Mouse (Mus musculus): ENCODE data around the gene Lrrc59.

The Lrrc59 gene

DNA sequence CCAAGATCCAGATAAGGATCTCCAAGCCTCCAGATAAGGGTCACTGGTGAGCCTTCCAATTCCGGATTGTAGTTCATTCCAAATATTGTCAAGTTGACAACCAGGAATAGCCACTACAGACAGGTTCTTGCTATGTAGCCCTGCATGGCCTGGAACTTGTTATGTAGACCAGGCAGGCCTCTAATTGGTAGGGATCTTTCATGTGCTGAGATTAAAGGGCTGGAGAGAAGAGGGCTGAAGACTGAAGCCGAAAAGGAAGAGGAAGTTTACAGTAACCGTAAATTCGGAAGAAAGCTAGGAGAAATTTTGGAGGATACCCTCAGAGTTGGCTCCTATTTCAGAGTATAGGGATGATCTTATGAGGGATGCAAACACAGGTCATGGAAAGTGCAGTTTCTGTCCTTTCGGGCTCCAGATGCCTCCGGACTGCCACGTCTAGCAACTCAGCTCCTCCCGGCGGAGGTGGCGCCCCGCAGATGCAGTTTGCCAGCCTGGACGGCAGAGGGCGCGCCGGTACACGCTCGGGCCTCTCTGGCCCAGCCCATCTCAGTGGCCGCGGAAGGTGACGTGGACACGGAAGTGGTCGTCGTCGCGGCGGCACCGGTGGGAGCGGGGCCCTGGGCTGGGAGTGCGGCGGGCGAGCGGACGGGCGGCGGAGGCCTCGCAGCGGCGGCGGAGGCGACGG, at the start of gene Lrrc59:
TSS of gene Lrrc59 (plus strand) at position 569 of the 685 bp plus-strand sequence.
- no peak for DNase-seq (ENCODE audit: extremely low read depth, low read depth, low spot score)

DNA sequence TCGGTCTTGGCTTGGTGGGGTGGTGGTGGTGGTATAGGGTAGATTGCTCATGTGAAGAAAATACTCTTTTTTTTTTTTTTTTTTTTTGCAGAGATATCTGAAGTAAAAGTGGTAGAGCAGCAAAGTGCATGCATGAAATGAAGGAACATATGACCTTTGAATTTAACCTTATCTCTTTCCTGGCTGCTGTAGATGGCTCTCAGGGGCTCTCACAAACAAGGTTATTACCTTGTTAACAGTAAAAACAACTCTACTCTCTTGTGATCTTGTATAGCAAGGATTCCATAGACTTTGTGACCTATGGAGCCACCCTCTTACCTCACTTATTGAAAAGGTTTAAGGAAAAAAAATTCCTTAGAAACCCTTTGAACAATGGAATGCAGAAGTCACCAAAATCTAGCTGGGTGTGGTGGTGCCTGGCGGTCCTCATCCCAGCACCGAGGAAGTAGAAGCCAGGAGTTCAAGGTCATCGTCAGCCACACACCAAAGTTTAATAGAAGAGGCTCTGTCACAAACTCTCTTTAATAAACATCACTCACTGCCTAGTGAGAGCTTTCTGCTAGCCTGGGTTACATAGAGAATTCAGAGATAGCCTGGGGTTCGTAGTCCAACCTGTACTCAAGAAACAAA, 49.3 kb upstream of the Lrrc59 start:
- no peak for DNase-seq (ENCODE audit: extremely low read depth, low read depth, low spot score)

DNA sequence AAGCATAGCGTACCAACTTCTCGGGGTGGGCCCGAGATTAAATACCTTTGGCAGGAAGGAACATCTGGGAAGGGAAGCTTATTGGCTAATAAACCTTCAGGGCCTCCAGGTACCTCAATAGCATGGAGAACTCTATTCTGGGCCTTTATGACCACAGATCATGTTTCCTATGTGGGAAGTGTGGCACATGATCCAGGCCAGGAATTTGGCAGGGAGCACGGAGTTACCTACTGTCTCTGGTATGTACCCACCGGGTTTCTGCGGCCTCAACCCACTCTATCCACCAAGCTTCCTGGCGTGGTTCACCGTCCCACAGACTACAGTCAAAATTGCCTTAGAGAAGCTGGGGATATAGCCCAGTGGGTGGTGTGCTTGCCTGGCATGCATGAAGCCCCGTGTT, 44.5 kb upstream of the Lrrc59 start:
- no peak for DNase-seq (ENCODE audit: extremely low read depth, low read depth, low spot score)

DNA sequence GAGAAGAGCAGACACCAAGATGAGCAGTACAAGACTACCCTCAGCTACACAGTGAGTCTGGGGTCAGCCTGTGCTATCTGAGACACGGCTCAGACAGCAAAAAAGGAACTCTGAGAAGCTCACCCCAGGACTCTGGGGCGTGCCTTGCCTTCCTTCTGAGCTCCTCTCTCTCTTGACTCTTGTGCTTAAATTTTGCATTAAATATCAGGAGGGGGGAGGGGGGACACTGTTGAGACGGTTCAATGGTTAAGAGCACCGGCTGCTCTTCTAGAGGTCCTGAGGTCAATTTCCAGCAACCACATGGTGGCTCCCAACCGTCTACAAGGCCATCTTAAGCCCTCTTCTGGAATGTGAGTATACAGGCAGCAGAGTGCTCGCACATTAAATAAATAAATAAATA, 42.1 kb upstream of the Lrrc59 start:
- DNase-seq (ENCODE audit: extremely low read depth, low read depth, low spot score): no peak

DNA sequence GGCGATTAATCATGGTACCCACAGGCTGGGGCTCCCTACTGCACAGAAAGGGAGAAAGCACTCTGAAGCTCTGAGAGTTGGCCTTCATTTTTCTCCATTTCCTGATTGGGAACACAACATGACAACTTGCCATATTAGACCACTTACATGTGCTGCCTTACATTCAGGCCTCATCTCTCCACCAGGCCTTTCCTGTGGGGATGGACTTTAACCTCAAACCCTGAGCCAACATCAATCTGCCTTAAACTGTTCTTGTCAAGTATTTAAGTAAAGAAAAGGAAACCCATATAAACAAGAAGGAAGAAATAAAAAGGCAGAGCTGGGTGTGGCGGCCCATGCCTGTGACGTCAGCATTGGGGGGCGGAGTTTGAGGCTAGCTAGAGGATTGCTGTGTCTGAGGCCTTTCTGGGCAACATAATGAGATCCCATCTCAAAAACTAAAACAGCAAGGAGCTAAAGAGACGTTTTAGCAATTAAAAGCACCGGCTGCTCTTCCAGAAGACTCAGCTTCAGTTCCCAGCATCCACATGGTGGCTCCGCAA, 33.2 kb upstream of the Lrrc59 start:
- no peak for DNase-seq (ENCODE audit: extremely low read depth, low read depth, low spot score)

DNA sequence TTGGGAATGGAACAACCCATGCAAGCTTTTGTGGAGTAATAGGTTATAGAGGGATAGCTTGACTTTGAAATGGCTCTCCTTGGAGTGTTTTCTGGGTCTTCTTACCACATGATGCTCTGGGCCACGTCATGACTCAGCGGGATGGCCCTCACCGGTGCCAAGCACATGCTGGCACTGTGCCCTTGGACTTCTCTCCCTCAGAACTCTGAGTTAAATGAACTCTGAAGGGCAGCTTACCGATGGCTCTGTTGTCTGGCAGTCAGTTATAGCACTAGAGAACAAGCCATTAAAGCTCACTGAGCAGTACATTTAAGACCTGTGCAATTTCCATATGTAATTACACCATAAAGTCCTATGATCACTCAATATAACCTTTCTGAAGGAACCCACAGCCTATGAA, 32.2 kb upstream of the Lrrc59 start:
- no peak for DNase-seq (ENCODE audit: extremely low read depth, low read depth, low spot score)

DNA sequence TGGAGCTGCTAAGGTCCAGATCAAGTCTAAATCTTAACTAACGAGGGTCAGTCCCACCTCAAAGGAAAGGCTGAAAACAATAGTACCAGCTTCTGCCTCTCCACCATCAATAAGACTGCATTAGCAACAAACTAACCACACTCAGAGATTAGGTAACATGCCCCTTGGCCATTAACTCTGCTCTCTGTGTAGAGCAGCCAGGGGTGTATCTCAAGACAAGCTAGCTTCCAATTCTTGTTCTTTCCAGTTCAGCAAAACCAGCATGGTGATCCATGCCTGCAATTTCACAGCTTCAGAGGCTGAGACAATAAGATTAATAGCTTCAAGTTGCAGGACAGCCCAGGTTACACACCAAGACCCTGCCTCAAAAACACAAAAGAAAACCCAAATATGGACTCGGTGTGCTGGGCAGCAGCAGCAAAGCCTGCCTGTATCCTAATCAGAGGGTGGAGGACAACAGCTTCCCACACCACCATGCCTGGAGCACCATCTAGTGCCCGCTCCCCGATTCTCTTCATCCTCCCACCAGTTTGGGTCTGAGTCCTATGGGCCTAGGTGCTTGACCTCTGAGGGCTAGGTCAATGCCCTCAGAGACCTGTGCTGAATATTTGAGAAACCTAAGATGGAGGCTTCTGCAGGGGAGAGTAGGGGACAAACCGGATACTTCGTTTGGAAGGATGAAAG, 31.0 kb upstream of the Lrrc59 start:
- no peak for DNase-seq (ENCODE audit: extremely low read depth, low read depth, low spot score)

DNA sequence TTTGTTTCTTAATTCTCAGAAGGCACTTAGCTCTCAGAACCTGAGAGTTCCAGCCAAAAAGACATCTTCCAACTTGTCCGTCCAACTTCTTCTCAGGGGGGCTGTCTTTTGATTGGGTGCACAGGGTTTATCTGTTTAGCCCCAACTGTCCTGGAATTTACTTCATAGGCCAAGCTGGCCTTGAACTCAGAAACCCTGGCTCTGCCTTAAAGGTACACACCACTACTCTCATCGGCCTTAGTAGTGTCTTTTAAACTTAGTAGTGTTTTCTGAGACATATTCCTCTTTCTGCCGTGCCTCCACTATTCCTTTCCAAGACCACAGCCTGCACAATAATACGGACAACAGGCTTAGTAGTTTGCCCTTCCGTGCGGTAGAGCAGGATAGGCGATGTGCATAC, 29.1 kb upstream of the Lrrc59 start:
- DNase-seq (ENCODE audit: extremely low read depth, low read depth, low spot score): no peak

DNA sequence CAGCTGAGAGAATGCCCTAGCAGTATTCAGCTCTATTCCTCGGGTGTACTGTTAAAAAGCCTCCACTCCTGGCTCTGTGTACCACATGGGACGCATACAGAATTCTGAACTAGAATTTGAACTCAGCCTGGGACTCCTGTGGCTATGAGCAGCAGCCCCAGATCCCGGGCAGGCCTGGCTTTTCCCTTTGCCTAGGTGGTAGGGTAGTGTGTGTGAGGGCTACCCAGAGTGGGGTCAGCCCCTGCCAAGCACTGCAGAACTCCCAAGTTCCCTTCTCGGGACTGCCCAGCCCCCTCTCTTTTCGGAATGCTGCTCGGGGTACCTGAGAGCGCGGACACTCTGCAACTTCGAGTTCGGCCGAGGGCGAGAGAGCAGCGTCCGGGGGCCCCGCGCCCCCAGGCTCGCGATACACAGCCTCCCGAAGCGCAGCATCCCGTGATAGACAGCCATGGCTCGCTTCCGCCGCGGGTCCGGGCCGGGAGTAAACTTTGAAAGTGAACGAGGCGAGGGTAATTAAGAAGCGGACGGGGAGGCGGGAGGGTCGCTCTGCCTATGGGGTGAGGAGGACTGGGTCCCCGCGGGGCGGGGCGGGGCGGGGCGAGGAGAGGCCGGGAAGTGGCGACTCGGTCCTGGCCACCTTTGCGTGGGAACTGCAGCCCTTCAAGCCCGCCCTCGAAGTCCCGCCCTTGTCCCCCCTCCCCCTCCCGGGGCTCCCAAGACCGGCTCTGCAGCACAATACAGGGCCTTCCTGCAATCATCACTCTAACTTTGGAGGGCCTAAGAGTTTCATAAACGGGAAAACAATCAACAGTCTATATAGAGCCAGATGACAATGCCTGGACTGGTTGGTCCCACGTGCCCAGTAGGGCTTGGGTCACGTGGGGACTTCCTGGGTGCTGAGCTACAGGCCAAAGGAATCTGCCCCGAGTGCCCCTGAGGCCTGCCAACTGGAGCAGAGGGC, 28.0 kb upstream of the Lrrc59 start, which contains the start of gene Acsf2:
TSS of gene Acsf2 (minus strand) at position 551 of the 961 bp plus-strand sequence.
- no peak for DNase-seq (ENCODE audit: extremely low read depth, low read depth, low spot score)

DNA sequence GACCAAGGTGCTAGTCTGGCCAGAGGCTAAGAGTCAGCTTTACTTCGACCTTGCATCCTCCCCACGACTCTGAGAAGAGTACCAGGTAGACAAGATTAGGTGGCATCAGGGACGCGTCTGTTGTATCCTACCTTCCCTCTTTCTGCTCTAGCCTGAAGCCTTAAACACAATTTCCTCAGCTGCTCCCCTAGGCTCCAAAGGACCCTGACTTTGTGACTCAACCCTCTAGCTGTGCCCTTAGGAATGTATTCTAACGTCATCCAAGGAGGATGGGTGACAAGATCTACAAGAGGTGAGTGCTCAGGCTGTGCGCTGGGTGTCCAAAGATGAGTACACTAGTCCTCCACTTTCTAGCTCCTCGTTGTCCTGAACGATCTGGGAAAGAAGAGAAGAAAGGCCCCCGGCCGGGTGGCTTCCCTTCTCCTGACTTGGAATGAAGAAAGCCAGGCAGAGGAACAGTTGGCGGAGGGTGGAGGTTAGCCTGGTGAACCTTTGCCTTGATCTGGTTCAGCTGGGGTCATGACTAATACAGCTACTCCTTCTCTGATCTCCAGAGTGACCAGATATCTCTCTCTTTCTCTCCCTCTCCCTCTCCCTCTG, 27.1 kb upstream of the Lrrc59 start:
- DNase-seq (ENCODE audit: extremely low read depth, low read depth, low spot score): no peak

DNA sequence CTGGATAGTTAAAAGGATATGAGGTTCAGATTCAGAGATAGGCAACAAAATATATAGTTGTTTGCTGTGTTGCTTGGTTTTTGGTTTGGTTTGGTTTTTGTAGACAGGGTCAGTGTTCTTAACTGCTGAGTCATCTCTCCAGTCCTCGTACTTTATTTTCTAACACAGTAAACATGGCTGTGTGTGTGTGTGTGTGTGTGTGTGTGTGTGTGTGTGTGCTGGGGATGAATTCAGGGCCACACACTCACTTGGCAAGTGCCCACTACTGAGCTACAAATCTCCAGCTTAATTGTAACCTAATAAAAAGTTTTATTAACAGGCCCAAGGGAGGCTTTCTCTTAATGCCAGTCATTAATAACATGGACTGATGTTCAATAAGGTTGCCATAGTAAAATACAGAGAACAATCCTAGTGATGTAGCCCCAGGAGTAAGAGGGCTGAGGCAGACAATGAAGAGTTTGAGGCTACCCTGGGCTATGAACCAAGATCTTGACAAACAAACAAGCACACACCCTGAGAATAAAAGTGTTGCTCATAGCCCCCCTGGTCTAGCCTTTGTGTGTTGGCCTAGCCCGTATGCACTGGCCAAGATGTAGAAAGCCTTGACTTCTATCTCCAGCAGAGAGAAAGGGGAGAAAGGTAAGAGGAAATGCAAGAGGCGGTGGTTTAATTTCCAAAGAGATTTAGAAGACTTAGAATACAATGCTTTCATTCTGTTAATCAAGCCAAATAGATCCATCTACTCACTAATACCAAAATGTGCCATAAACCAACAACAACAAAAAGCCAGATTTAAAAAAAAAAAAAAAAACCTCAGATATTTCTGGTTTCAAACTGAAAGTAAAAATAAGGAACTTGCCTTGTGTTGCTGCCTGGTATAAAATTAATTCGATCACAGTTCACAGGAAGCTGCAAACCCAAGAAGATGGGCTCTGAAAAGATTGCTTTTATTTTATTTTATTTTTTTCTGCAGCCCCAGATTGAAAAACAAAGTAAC, 18.5 kb upstream of the Lrrc59 start:
- no peak for DNase-seq (ENCODE audit: extremely low read depth, low read depth, low spot score)

DNA sequence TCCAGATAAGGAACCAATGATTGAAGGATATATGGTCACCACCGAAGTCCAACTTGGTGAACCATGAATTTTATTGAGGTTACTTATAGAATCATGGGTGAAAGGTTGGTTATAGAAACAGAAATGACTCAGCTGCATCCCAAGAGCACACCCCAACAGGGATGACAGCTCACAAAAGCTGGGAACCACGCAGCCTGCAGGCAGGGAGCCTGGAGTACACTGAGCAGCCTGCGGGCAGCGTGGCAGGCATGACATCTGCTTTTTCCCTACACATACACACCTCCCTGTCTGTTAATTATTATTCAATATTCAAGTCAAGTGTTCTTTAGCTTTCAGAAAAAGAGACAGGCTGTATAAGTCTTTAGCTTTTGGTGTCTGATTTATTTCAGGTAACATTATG, 15.0 kb upstream of the Lrrc59 start:
- no peak for DNase-seq (ENCODE audit: extremely low read depth, low read depth, low spot score)

DNA sequence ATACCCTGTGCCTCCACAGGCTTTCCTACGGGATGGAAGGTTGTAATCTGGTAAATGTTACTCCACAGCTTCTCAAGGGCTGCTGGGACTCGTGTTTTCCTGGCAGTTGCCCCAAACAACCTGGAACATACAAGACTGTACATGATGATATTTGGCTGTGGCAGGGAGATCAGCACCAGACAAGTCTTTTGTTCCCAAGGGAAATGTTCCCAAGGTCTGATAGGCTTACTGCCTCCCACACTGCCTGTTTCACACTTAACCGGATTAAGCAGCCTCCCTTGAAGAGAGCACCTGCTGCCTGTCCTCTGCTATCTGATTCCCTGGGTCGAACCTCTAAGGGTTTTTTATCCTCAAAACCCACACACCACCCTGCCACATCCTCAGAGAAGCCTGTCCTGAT, 14.1 kb upstream of the Lrrc59 start:
- peak; percentile 82 for DNase-seq (ENCODE audit: extremely low read depth, low read depth, low spot score)

DNA sequence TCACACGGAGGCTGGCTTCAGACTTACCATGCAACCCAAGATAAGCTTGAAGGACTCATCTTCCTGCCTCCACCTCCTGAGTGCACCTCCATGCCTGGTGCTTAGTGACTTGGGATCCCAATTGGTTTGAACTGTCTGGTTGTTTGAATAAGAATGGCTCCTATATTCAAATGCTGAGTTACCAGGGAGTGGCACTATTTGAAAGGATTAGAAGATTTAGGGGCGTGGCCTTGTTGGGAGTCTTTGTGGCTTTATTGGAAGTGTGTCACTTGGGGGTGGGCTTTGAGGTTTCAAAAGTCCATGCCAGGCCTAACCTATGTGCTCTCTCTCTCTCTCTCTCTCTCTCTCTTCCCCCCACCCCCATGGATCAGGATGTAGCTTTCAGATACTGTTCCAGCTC, 11.9 kb upstream of the Lrrc59 start:
- no peak for DNase-seq (ENCODE audit: extremely low read depth, low read depth, low spot score)

DNA sequence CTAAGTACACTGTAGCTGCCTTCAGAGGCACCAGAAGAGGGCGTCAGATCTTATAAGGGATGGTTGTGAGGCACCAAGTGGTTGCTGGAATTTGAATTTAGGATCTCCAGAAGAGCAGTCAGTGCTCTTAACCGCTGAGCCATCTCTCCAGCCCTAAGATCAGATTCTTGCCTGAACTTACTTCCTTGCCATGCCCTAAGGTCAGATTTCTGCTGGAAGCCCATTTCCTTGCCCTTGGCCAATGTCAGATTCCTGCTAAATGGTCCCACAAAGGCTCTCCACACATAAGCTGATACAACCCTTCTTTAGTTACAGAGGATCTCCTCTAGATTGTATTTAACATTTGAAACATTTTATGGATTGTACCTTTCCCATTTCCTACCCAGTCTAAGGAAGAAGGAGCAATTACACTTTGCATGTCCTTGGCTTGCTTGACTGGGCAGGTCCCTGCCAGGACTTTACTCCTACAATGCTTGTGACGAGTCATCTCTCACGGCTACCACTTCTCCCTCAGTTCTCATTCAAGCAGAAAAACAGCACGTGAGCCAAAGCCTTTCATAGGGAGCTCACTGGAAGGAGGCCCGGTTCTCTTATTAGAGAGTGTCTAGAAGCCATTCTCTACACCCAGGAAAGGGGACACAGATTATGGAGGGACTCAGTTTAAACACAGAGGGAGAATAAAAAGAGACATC, 8.7 kb upstream of the Lrrc59 start:
- DNase-seq (ENCODE audit: extremely low read depth, low read depth, low spot score): no peak

DNA sequence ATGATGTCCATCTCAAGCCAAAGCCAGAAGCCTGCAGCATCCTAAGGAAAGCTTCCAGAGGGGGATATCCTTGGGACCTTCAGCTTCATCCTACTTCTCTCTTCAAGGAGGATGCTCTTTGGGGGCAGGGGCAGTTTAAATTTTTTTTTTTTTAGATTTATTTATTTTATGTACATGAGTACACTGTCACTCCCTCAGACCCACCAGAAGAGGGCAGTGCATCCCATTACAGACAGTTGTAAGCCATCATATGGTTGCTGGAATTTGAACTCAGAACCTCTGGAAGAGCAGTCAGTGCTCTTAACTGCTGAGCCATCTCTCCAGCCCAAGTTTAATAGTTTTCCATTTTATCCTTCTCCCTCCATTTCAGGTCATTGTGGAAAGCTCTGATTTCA, 8.1 kb upstream of the Lrrc59 start:
- DNase-seq (ENCODE audit: extremely low read depth, low read depth, low spot score): no peak

DNA sequence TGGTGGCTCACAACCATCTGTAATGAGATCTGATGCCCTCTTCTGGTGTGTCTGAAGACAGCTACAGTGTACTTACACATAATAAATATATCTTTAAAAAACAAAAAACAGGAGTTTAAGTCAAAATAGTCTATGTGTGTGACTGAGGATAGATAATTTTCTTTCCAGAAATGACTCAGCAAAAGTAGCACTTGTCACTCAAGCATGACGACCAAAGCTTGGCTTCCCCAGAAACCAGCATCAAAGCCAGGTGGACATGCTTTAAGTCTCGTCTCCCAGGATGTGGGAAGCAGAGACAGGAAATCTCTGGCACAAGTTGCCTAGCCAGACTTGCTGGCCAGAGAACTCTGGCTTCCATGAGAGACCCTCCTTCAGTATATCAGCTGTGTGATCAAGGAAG, 7.4 kb upstream of the Lrrc59 start:
- no peak for DNase-seq (ENCODE audit: extremely low read depth, low read depth, low spot score)

DNA sequence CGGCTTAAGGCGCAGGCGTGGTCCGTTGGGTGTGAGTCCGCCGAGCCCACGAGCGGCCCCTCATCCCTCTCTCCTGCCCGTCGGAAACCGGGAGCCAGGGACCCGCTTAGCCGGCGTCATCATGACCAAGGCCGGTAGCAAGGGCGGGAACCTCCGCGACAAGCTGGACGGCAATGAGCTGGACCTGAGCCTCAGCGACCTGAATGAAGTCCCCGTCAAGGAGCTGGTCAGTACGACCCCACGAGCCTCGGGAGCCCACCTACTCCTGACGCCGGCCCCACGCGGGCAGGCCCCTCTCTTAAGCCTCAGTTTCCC, 274 bp downstream of the Lrrc59 start:
- no peak for DNase-seq (ENCODE audit: extremely low read depth, low read depth, low spot score)
